Mouse (Mus musculus) liver, embryonic 14.5 days (tissue): ENCODE data around the gene Mlph.

Source experiments
- CTCF ChIP-seq: IDR thresholded peaks from 2 replicates; pipeline ENCODE4 v1.5.1; 2016; ENCODE audit warnings: antibody characterized with exemption, low read depth, control low read depth
- EP300 ChIP-seq: IDR thresholded peaks from 2 replicates; pipeline ENCODE4 v1.6.1; 2016; ENCODE audit warnings: antibody characterized with exemption, low read depth

GRCm38 (mm10) chr1:90926030-90926429, 11.1 kb downstream of the Mlph start:
- no peak for TF ChIP-seq CTCF
- no peak for TF ChIP-seq EP300
